Mouse (Mus musculus) neural tube, embryonic 13.5 days (tissue): Measurements from ENCODE around the gene Adgrl2. TPM values are rescaled to one million over a fixed set of nuclear protein-coding genes. Genes with fewer than 3 reads are reported as not detected.
A peak's percentile ranks its signal among the peaks of the same experiment; 100 is the strongest.

Experiments
- ATAC-seq: fragments of 200-750 bp; cut with Nextera tagmentation; 2 replicates; pipeline ENCODE4 v1.8.0; 2017; ENCODE audit warnings: low read depth, mild to moderate bottlenecking, moderate TSS enrichment, moderate library complexity
- H3K27ac ChIP-seq: fragments of 300-500 bp; sonication (generic); replicated peaks from 2 replicates; pipeline ENCODE4 v1.5.1; 2015; ENCODE audit warnings: moderate library complexity, mild to moderate bottlenecking, inconsistent platforms
- H3K27me3 ChIP-seq: fragments of 300-500 bp; sonication (generic); 2 replicates; pipeline ENCODE4 v1.6.1; 2015; ENCODE audit warnings: mild to moderate bottlenecking, inconsistent platforms
- H3K36me3 ChIP-seq: fragments of 300-500 bp; sonication (generic); 2 replicates; pipeline ENCODE4 v1.6.1; 2015; ENCODE audit warnings: mild to moderate bottlenecking, inconsistent platforms
- H3K4me1 ChIP-seq: fragments of 300-500 bp; sonication (generic); replicated peaks from 2 replicates; pipeline ENCODE4 v1.6.1; 2015; ENCODE audit warnings: inconsistent platforms
- H3K4me2 ChIP-seq: fragments of 300-500 bp; sonication (generic); 2 replicates; pipeline ENCODE4 v1.6.1; 2015; ENCODE audit warnings: inconsistent platforms, mild to moderate bottlenecking, moderate library complexity
- H3K4me3 ChIP-seq: fragments of 300-500 bp; sonication (generic); 2 replicates; pipeline ENCODE4 v1.5.1; 2015; ENCODE audit warnings: mild to moderate bottlenecking, inconsistent platforms
- H3K9ac ChIP-seq: fragments of 300-500 bp; sonication (generic); 2 replicates; pipeline ENCODE4 v1.6.1; 2015; ENCODE audit warnings: moderate library complexity, mild to moderate bottlenecking, inconsistent platforms
- H3K9me3 ChIP-seq: fragments of 300-500 bp; sonication (generic); 2 replicates; pipeline ENCODE4 v1.6.1; 2016; ENCODE audit warnings: inconsistent platforms
- WGBS: fragments of 180-500 bp; shearing (Covaris S2); methylation state at CpG from one replicate; pipeline ENCODE4 v1.1.7; 2015; 5-methylcytosine and 5-hydroxymethylcytosine counted together
- polyA plus RNA-seq: library from polyadenylated mRNA; unstranded; fragments of >200 nt; fragmentation: Nextera tagmentation; extraction: Ambion mirVana; gene quantifications from 2 replicates; pipeline ENCODE4 v1.2.1, GENCODE M21; 2015

The Adgrl2 gene
- polyA plus RNA-seq, 1 experiment from 2014 or later = 132 TPM

DNA sequence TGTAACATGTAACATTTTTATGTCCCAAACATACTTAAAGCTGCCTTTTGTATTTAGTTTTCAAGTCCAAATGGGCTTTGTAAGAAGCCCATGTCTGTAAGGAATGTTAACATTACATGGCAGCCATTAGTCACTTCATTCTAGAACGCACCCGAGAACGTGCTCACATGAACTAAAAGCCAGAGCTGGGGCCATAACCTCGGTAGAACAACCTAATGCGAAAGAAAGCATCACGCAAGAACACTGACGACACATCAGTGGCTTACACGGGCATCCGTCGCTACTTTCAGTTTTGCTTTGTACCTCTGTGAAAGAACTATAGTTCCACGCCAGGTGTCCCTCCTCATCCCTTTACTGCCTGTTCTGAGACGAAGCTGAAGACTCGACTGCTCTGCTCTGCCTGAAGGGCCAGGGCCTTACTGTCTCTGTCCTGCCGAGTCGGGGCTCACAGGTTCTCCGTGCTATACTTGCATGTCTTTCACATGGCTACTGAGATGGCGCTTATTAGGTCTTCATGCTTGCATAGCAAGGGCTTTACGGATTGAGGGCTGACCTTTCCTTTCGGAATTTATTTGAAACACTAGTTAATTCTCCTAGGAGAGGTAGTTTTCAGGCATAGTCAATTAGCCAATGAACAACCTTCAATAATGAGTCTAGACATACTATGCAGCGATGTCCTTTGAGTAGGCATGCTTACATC is 157.1 kb downstream of the Adgrl2 start:
- Histone ChIP-seq H3K27me3 (no peaks in the 10 kb centered on the region), H3K36me3 (peaks cover 68% of the 10 kb centered on the region), H3K4me1 (peaks cover 16% of the 10 kb centered on the region), H3K4me3 (no peak overlapping the region), H3K9ac (no peak overlapping the region), H3K4me2 (no peak overlapping the region), H3K9me3 (no peaks in the 10 kb centered on the region), H3K27ac (no peak overlapping the region)
- WGBS = 92% methylated on average over 20 of the region's 20 CpGs
- ATAC-seq = no peak

GRCm38 (mm10) chr3:148832001-148832400 is 158.4 kb downstream of the Adgrl2 start:
- 0 out of 2 replicates have a peak overlapping the region, but pooled peaks have one; percentile 33 for H3K27ac ChIP-seq
- H3K27me3 ChIP-seq = no peaks in the 10 kb centered on the region
- peaks cover 5% of the 10 kb centered on the region; the same call in 1 of the 2 replicates for H3K4me1 ChIP-seq
- H3K4me3 ChIP-seq = no peak overlapping the region
- 60% methylated on average over 4 of the region's 4 CpGs for whole genome bisulfite sequencing
- H3K9me3 ChIP-seq = no peaks in the 10 kb centered on the region
- ATAC-seq = no peak
- H3K36me3 ChIP-seq = peaks cover 63% of the 10 kb centered on the region
- H3K4me2 ChIP-seq = no peak overlapping the region
- no peak overlapping the region for H3K9ac ChIP-seq

DNA sequence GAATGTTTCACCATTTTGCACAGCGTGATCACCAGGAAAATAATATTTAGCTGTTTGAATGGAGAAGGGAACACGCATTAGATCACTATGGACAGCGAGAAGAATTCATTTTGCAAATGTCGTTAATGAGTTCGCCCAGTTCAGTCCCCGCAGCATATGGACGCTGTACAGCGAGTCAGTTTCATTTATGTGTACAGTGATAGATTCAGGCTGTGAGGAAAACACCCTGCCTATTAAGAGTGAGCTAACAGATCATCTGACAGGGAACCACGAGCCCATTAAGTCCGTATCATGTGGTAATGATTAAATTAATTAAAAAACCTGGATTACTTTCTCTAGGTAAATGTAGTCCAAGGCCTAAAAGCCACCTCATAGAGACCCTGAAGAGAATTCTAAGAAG is 161.8 kb downstream of the Adgrl2 start:
- Histone ChIP-seq H3K4me1 (0 out of 2 replicates have a peak, but pooled peaks cover 4% of the 10 kb centered on the region), H3K27ac (no peak overlapping the region; the same call in 1 of the 2 replicates), H3K9me3 (no peaks in the 10 kb centered on the region), H3K4me3 (no peak overlapping the region), H3K36me3 (peaks cover 60% of the 10 kb centered on the region), H3K9ac (no peak overlapping the region), H3K27me3 (no peaks in the 10 kb centered on the region), H3K4me2 (no peak overlapping the region)
- no peak; the same call in 1 of the 2 replicates for ATAC-seq
- 72% methylated on average over 10 of the region's 10 CpGs for WGBS

GRCm38 (mm10) chr3:148823551-148823950 is 166.8 kb downstream of the Adgrl2 start:
- Histone ChIP-seq H3K9me3 (no peaks in the 10 kb centered on the region), H3K27ac (no peak overlapping the region), H3K27me3 (no peaks in the 10 kb centered on the region), H3K4me2 (no peak overlapping the region), H3K4me1 (0 out of 2 replicates have a peak, but pooled peaks cover under 1% of the 10 kb centered on the region), H3K4me3 (no peak overlapping the region), H3K36me3 (peaks cover 86% of the 10 kb centered on the region), H3K9ac (no peak overlapping the region)
- WGBS = 99% methylated on average over 13 of the region's 13 CpGs
- ATAC-seq = no peak

DNA sequence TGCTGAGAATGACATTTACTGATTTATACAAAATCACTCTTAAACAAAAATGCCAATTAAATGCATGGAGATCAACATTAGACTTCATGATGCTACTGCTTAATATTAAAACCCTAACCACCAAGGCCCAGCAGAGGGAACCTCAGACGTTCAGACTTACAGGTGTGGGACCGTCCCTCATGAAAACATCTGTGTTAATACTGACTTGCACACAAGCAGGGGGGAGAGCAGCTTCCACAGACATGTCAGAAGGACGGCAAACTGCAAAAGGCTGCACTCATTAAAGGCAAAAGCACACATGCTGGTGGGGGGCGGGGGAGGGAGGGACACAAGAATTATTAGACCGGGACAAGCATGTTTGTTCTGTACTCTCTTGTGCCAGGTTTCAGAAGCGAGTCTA is 168.7 kb downstream of the Adgrl2 start:
- peaks cover 99% of the 10 kb centered on the region for H3K36me3 ChIP-seq
- H3K27ac ChIP-seq = no peak overlapping the region
- H3K4me1 ChIP-seq = no peaks in the 10 kb centered on the region
- no peak overlapping the region for H3K4me2 ChIP-seq
- H3K9ac ChIP-seq = no peak overlapping the region
- WGBS = 73% methylated on average over 6 of the region's 6 CpGs
- no peaks in the 10 kb centered on the region for H3K27me3 ChIP-seq
- no peak overlapping the region for H3K4me3 ChIP-seq
- H3K9me3 ChIP-seq = no peaks in the 10 kb centered on the region
- ATAC-seq = no peak

GRCm38 (mm10) chr3:148819323-148820046 is 170.9 kb downstream of the Adgrl2 start:
- H3K27ac ChIP-seq = no peak overlapping the region
- H3K36me3 ChIP-seq = peaks cover 94% of the 10 kb centered on the region
- H3K27me3 ChIP-seq = no peaks in the 10 kb centered on the region
- no peak for ATAC-seq
- no peaks in the 10 kb centered on the region for H3K4me1 ChIP-seq
- no peak overlapping the region for H3K4me3 ChIP-seq
- H3K9ac ChIP-seq = no peak overlapping the region
- WGBS = 90% methylated on average over 33 of the region's 33 CpGs
- H3K9me3 ChIP-seq = no peaks in the 10 kb centered on the region
- no peak overlapping the region for H3K4me2 ChIP-seq

DNA sequence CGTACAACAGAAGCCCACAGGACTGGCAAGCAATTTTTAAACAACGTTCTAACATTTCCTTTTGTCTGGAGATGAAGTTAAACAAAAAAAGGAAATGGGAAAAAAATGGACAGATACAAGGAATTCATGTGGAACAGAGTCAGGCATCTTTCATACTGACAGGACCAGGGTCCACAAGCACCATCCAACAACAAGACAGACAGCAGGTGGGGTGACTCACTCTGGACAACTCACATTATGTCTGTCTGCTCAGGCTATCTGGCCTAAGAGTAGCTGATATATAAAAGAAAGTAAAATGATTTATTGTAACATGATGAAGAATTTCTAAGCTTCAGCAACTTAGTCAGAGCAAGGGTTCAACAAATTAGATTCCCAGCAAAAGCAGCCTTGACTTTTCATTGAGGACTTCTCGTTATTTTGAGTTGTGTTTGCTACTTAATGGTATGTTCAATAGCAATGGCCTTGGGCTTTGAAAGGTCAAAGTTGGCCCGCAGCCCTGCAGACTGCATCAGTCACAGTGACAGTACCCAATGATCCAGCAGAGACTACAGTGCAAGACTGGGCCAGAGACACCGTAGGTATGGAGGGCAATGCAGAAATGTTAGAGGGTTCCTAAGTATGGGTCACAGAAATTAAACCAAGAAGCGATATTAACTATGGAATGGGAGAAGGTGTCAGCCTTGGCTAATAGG is 171.8 kb downstream of the Adgrl2 start:
- Histone ChIP-seq H3K27ac (no peak overlapping the region), H3K4me1 (no peaks in the 10 kb centered on the region), H3K9me3 (no peaks in the 10 kb centered on the region), H3K9ac (no peak overlapping the region), H3K4me3 (no peak overlapping the region), H3K36me3 (peaks cover 85% of the 10 kb centered on the region), H3K4me2 (no peak overlapping the region), H3K27me3 (no peaks in the 10 kb centered on the region)
- ATAC-seq = no peak
- WGBS = 89% methylated on average over 6 of the region's 6 CpGs

- ATAC-seq = no peak
- Histone ChIP-seq H3K4me2 (no peak overlapping the region), H3K9ac (no peak overlapping the region), H3K27me3 (no peaks in the 10 kb centered on the region), H3K27ac (no peak overlapping the region), H3K4me1 (no peaks in the 10 kb centered on the region), H3K36me3 (peaks cover 74% of the 10 kb centered on the region), H3K9me3 (no peaks in the 10 kb centered on the region), H3K4me3 (no peak overlapping the region)
- over 99% methylated on average over 25 of the region's 25 CpGs for WGBS
Measured at GRCm38 (mm10) chr3:148817491-148817890, 172.9 kb downstream of the Adgrl2 start.

- H3K27ac ChIP-seq = no peak overlapping the region
- H3K27me3 ChIP-seq = no peaks in the 10 kb centered on the region
- no peak overlapping the region for H3K4me3 ChIP-seq
- no peaks in the 10 kb centered on the region for H3K4me1 ChIP-seq
- no peak for ATAC-seq
- H3K9ac ChIP-seq = no peak overlapping the region
- H3K9me3 ChIP-seq = no peaks in the 10 kb centered on the region
- H3K4me2 ChIP-seq = no peak overlapping the region
- 64% methylated on average over 6 of the region's 6 CpGs for WGBS
- peaks cover 30% of the 10 kb centered on the region for H3K36me3 ChIP-seq
Measured at GRCm38 (mm10) chr3:148813121-148813520, 177.2 kb downstream of the Adgrl2 start.

GRCm38 (mm10) chr3:148812059-148812458 is 178.3 kb downstream of the Adgrl2 start:
- WGBS = 33% methylated on average over 1 of the region's 1 CpGs
- Histone ChIP-seq H3K9ac (no peak overlapping the region), H3K27ac (no peak overlapping the region), H3K4me3 (no peak overlapping the region), H3K36me3 (peaks cover 20% of the 10 kb centered on the region), H3K27me3 (no peaks in the 10 kb centered on the region), H3K9me3 (no peaks in the 10 kb centered on the region), H3K4me2 (no peak overlapping the region), H3K4me1 (no peaks in the 10 kb centered on the region)
- ATAC-seq = no peak

GRCm38 (mm10) chr3:148806977-148807376 is 183.4 kb downstream of the Adgrl2 start:
- Histone ChIP-seq H3K9ac (no peak overlapping the region), H3K4me3 (no peak overlapping the region)
- WGBS = 92% methylated on average over 9 of the region's 9 CpGs

DNA sequence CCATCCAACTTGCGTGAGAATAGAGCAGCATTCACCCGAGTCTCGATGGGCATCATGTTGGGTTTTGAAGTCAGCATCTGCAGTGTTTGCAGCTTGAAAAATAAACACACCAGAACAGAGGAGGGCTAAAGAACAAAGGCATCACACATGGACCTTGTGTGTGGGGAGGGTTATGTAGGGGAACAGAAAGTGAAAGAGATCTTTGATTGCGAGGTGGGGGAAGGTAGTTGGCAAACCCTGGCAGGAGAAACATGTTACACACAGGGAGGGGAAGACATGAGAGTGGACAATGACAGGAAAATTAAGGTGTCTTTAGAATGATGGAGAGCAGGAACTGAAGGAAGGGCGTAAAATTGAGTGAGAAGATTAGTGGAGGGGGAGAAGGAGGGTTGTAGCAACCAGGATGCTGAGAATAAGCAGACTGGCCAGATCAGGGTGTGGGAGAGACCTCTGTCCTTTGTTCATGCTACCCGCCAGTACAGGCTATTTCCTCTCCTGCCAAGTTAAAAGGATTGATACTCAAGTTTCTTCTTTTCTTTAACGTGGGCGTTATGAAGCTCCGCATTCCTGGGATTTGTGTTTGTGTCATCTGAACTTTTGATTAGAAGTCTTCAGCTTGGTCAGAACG is 197.0 kb downstream of the Adgrl2 start:
- Histone ChIP-seq H3K9me3 (no peaks in the 10 kb centered on the region), H3K4me2 (no peak overlapping the region), H3K9ac (no peak overlapping the region), H3K27ac (no peak overlapping the region), H3K4me1 (no peaks in the 10 kb centered on the region), H3K4me3 (no peak overlapping the region), H3K27me3 (no peaks in the 10 kb centered on the region), H3K36me3 (no peaks in the 10 kb centered on the region)
- ATAC-seq = no peak
- WGBS = 74% methylated on average over 10 of the region's 10 CpGs

More at GRCm38 (mm10) chr3:148806977-148807376, 183.4 kb downstream of the Adgrl2 start:
- H3K36me3 ChIP-seq = no peaks in the 10 kb centered on the region
- no peaks in the 10 kb centered on the region for H3K27me3 ChIP-seq
- H3K4me2 ChIP-seq = no peak overlapping the region
- no peaks in the 10 kb centered on the region for H3K9me3 ChIP-seq
- H3K27ac ChIP-seq = no peak overlapping the region
- H3K4me1 ChIP-seq = no peaks in the 10 kb centered on the region
- ATAC-seq = no peak
